Mouse (Mus musculus) gonadal fat pad, adult 2 months (tissue): Measurements from ENCODE around the gene Tgm5. TPM values are rescaled to one million over a fixed set of nuclear protein-coding genes. Genes with fewer than 3 reads are reported as not detected.
"Not testable (repeated sequence)": the region's sequence is repeated elsewhere in the genome, so short reads cannot be mapped to it uniquely, and the experiment has no call there.

ENCODE experiments used
- DNase-seq: peaks from one replicate; pipeline ENCODE4 v3.0.0-alpha.2; 2012; ENCODE audit warnings: low read depth
- polyA plus RNA-seq: library from polyadenylated mRNA; depleted of rRNA; stranded (reverse); fragments of >200 nt; gene quantifications from 2 replicates; pipeline ENCODE4 v1.2.3, GENCODE M21; 2012; rRNA removed

Gene Tgm5
- 0.23 TPM in 1 of 2 replicates, not detected in the other for polyA plus RNA-seq

DNA sequence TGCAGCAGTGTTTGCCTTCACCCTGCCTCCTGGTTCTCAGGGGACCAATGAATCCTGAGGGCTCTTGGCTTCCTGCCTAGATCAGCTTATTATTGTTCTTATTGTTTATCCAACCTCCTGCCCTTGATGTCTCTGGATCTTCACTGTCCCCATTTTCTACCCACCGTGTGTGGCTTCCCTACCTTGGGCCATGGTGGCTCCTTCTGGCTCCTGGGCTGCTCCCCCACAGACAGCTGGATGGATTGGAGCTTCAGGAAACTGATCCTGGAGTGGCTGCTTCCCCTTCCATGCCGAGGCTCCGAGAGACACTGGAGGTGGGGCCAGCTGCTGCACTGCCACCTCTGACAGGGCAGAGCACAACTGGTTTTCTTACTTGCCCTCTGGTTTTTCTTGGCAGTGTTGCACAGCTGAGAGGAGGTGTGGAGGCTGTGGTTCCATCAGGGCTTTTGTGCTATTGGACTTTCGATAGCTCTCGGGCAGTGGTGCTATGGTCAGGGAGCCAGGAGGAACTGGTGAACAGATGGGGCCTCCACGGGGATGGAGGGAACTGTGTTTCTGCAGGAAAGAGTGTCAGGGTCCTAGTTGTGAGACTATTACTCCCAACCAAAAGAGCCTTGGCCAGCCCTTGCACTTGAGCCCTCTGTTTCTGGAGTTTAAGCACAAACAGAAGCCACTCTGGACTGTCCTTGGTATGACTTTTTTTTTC, at the start of gene Tgm5:
TSS of gene Tgm5 (minus strand) at position 362 of the 706 bp plus-strand sequence.
- peak; percentile 44 for DNase-seq

DNA sequence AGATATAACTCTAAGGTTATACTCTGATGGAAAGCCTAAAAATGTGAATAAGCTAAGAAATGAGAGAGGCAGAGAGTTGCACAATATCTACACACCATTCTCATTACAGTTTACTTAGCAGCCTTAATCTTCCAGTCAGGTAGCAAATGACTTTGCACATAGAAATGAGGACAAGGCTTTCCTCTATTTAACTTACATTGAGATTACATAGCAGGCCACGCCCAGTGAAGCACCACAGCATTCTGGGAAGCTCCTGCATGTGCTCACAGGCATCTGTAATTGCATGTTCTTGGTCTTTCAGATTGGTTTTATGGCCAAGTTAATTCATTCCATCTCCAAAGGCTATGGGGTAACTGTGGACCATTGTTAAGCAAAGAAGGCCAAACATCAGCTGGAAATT, 47.2 kb upstream of the Tgm5 start:
- DNase-seq: no peak

DNA sequence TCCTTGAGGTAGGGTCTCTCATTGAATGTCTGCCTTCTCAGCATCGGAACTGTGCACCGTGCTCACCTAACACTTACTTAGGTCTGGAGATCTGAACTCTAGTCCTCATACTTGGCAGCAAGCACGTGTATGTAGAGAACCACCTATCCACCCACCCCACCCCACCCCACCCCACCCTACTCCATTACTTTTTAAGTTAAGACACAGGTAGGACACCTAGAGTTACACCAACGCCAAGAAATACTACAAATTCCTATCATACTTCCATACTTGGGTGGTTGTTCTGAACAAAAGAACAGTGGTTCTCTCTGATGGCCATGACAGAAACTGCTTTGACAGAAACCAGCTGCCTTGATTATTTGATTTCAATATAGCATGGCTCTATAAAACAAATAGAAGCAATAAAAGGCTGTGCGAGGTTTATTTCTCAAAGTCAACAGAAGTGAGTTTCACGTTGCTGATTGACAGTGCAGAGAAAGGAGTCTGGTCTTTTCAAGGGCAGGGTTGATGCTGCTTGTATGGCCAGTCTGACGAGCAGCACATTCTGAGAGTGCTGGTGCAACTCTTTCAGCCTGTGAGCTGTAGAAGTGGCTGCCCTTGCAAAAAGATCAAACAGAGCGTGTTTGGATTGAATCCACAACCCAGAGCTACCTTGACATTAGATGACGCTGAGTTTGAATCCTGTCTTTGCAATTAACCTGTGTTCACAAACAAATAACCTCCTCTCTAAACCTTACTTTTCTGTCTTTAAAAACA, 43.4 kb upstream of the Tgm5 start:
- DNase-seq: no peak

DNA sequence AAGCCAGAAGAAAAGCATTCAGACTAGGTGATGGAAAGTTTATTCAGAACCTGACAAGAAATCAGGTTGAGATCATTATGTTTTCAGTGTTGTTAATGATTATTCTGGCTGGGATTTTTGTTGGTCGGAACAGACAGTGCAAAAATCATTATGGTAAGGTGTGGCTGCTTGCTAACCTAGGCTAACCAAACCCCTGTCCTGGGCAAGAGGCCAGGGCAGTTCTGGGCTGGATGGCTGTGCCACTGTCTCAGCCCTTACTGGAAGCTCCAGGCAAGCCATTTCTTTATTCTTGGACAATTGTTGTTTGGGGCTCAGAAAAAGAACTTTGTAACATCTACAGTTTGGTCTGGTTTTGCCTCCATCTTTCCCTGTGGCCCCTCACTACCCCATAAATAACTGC, 41.9 kb upstream of the Tgm5 start:
- no peak for DNase-seq

DNA sequence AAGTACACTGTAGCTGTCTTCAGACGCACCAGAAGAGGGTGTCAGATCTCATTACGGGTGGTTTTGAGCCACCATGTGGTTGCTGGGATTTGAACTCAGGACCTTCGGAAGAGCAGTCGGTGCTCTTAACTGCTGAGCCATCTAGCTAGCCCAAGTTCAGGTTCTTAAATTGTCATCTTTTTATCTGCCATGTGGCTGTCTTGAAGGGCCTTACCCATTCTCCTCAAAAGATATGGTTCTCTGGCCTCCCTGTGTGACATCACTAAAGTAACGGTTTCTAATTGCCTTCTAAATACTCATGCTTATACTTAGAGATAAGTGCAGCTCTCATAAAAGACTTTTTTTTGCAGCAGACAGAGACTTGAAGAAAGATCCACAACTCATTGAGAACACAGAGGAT, 40.7 kb upstream of the Tgm5 start:
- DNase-seq: not testable (repeated sequence)

DNA sequence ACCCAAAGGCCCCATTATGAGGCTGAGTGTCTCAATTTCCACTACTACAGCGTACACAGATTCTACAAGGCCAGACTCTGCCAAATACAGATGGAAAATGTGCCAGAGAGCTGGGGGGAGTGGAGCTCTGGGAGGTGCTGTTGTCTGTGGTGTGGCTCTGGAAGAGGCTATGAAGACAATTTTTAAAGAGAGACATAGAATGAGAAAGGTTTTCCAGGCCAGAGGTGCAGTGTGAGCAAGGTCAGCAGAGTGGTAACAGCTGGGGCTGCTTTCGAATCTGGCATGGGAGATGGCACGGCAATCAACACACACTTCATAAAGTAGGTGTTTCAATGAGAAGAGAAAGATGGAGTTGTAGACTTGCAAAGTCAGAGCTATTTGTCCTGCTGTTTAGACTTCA, 33.6 kb upstream of the Tgm5 start:
- DNase-seq: no peak

DNA sequence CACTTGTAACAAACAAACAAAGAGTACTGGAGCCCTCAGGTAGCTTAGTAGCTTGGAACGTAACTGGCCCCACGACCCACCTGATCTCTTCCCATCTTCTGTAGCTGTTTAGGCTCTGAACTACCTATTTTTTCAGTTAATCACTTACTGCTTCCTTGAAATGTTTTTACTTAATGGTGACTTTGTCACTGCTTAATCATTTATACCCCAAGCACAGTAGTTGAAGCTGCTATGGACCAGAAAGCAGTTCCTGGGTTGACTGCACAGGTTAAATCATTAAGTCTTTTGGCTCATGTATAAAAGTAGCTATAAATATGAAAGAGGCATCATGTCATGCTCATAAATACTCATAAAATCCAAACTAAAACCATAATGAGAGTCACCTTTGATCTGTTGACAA, 29.8 kb upstream of the Tgm5 start:
- DNase-seq: no peak

DNA sequence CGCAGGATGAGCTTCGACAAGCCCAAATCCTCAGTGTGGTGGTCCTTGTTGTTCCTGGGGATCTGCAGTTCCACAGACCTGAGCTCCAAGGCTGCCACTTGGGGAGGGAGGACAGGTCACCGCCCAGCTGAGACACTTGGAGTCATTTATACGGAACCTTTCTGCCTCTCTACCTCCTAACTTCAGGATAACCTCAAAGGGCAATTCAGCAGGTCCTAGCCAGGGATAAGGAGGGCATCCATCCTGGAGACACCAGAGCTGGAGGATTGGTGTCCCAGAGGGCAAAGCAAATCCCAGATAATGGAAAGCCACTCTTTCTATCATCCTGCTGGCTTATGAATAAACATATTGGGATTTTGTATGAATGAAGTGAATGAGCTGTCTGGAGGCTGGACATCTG, 24.1 kb upstream of the Tgm5 start, which contains the start of gene Tgm7:
TSS of gene Tgm7 (minus strand) at position 101 of the 400 bp plus-strand sequence.
- no peak for DNase-seq

DNA sequence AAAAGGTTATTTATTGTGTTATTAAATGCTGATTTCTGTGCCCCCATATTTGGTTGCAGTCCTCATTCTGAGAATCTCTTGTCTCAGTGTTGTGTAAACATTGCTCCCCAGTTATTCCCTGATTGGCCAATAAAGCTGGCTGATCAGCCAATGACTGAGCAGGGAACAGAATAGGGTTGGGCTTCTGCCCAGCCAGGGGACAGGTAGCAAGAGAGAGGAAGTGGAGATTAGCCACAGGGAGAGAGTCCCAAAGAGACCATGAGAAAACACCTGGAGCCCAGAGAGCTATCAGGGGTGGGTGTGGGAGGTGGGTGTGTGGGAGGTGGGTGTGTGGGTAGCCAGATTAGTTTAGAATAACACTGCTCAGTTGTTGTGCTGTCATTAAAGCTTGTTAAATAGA, 20.3 kb upstream of the Tgm5 start:
- DNase-seq: no peak

DNA sequence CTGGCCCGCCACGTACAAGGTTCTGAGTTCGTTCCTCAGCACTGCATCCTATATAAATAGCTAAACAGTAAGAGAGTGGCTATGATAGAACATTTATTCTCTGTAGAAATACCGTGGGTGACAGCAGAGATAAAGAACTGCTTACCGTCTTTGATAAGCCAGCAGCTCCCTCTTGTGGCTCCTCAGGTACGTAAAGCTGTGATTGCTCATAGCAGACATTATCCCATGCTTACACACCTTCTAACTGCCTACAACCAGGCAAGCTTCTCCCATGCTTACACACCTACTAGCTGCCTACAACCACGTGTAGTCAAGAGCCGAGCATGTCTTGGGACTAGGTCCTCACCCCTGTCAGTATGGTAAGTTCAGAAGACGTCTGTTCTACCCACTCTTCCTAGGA, 16.4 kb upstream of the Tgm5 start:
- no peak for DNase-seq

DNA sequence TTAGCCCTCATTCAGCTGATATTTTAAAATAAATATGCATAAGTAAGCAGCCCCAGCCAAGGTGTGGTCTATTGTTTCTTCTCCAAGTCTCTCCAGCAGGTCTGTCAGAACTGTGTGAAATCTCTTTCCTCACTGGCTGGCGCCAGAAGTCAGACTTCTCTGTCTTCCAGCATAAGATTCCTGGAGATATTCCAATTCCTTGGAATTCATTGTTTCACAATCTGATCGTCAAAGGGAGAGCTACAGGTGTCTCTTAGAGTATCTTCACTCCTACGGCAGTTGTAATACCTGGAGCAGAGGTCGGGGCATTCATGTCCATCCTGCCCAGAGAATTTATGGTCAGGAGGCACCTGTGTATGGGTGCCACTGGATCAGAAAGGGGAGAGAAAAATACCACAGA, 4.1 kb upstream of the Tgm5 start:
- DNase-seq: peak; percentile 87

DNA sequence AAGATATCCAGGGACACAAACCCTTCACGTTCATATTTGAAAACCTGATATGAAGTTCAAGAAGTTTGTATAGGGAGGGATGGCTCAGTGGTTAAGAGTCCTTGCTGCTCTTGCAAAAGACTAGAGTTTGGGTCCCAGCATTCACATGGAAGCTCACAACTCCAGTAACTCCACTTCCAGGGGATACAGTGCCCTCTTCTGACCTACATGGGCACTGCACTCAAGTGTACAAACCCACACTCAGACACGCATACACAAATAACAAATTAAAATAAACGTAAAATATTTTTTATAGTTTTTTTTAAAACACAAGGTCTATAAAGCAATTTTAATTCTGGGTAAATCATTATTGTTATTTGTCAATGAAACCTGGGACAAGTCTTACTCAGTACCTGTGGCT, 2.9 kb upstream of the Tgm5 start:
- no peak for DNase-seq

DNA sequence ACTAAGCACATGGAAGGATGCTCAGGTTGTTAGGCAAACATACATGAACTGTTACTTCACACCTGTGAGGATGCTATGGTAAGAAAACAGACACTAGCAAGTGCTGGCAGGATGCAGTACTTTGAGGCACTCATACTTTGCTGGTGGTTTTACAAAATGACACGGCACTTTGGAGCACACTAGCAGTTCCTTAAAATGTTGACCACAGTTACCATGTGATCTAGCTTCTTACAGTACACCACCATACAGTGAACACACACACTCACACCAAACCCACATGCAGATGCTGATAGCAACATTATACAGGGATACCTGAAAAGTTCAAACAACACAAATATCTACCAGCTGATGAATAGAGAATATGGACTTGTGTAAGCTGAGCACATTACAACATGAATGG, 3.0 kb downstream of the Tgm5 start:
- no peak for DNase-seq

DNA sequence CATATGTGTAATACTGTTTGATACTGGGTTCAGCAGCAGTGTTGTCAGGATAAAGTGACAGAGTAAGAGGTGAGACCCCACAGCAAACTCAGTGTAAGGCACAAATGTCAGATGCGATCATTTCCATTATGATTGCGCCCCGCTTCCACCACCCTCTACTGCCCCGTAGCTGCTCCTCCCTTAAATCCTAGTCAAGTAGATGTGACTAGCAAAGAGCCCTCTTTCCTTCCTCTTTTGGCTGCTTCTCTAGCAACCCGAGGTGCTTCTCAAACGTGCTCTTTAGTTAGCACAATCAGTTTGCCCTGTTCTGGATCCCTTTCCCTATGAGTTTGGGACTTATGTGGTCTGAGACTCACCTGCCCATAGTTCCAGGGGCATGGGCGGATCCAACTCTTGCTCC, 10.9 kb downstream of the Tgm5 start:
- no peak for DNase-seq

DNA sequence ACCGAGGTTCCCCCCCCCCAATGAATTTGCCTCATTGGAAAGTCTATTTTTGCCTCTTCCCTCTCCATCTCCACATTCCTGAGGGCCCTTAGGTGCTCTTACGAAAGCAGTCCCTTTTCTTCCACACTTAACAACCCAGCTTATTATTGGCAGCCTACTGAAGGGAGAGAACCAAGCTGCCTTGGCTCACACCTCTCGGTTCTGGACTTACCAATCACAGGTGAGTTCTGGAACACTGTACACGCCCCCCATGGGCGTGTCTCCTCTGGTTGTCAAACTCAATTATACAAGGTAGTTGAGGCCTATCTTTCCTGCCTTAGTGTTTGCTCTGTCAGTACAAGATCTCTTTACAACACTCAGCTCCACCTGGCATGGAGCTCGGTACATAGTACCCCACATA, 13.8 kb downstream of the Tgm5 start:
- DNase-seq: no peak

DNA sequence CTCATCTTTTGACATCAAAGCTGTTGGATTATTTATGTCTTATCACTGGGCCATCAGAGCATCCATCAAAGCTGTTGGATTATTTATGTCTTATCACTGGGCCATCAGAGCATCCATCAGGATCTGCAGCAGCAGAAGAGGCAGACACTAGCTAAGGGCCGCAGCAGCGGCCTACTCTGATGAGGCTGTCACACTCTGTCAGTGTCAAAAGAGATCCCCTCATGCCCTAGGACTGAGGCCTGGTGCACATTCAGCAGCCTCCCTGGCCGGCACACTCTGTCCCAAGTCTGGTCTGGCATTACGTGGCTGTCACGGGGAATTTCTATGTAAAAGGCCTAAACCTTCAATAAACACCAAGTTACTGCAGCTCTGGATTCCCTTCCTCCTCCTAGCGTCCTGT, 16.1 kb downstream of the Tgm5 start:
- no peak for DNase-seq

DNA sequence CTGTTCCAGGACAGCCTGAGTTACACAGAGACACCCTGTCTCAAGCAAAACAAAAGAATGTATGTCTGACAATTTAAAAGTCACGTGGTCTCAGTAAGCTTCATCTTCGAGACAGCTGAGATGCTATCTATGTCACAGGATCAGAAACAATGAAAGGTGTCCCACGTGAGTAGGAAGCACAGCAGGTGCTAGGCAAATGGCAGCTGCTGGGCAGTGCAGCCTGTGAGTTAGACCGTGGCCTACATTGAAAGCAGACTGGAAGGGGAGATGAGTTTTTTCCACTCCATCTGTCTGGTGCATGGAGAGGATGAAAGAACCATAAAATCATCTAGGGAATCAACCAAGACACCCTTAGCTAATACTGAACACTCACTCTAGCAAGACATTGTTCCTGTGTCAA, 18.5 kb downstream of the Tgm5 start:
- DNase-seq: no peak

DNA sequence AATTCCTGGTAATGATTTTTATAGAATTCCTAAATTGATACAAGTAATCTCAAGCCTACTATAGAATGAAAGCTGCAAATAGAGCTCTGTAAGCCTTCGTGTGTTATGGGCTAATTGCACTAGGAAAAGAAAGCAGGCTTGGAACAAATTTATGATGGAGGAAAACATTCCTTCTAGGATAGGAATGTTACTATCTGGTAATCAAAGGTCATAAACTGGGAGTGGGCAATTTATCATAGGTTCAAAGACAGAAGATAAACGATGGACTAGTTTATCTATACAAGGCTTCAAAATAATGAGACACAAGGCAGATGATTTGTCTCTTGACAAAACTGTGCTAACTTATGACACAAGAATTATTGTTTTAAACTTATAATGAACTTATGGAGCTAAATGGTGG, 24.3 kb downstream of the Tgm5 start:
- no peak for DNase-seq

DNA sequence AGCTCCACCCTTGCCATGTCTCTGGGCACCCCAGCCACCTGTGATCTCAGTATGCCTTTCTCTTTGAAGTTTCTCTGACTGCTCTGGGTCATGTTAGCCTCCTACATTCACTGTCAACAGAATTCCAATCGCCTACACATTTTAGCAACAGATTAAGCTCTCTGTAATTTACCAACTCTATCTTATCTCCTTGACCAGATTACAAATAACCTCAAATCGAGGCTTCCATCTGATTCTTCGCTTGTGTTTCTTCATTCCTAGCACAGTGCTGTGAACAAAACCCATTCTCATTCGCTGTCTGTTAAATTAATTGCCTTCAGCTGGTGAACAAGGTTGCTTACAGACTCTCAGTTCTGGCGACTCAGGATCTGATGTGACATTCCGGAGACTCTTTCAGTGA, 27.6 kb downstream of the Tgm5 start:
- DNase-seq: no peak

DNA sequence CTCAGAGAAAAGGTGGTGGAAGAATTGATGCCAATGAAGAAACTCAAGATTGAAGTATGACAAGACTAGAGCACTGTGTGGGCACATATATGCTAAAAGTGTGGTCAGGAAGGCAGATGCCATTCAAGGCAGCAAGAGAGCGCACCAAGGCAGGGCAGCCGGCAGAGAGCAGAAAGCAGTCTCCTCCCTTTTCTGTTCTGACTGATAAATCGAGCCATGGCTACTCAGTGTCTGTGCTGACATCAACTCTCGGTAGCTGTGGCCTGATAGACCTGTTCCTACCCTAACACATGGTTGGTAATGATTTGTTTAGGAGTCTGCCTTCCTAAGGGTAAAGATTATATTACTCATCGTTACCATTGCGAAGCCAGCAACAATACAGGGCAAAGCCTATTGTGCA, 29.7 kb downstream of the Tgm5 start:
- DNase-seq: no peak

DNA sequence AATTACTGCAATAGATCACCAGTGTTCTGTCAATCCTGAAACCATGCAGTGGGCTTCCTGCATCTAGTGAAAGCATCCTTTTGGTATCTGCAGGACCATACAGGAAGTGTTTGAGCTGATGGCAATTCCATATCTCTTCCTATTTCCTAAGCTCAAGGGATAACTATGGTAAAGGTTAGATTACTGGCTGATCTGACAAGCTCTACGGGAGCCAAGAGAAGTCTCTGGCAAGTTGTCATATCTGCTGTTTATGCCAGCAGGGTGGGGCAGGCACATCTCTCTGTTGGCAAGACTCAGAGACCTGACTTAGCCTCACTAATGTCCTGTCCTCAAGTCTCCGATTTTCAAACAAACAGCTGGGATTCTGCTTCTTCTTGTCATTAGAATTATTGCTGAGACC, 31.6 kb downstream of the Tgm5 start:
- no peak for DNase-seq

DNA sequence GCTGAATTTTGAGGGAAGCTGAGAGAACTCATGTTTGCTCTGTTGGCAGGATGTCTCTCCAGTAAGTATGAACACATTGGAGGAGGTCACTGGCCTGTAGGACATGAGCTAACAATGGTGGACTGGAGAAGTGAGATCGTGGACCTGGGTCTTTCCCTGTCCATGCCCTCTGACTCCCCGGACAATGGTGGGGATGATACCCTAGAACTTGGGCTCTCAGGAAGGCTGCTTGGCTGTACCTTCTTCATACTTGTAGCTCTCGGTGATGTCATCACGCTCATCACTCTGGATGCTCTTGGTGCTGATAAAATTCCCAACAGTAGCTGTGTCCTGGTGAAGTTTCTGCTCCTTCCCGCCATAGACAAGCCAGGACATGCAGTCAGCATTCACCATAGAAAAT, 33.5 kb downstream of the Tgm5 start:
- DNase-seq: no peak

DNA sequence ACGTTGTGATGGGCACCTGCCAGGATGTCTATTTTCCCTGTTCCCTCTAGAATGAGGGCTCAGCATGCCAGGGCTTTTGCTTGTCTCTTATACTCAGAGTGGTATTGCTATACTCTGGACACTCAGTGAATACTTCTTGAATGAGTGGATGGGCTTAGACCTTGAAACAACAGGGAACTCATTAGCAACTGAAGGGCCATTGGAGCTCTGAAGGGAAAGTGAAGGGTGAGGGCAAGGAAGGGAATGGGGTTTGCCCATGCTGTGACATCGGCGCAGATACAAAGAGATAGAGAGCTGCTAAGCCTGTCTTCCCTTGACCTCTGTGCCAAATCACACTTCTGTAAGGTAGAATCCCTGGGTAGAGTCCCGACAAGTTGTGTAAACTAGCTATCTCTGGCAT, 40.0 kb downstream of the Tgm5 start:
- no peak for DNase-seq

DNA sequence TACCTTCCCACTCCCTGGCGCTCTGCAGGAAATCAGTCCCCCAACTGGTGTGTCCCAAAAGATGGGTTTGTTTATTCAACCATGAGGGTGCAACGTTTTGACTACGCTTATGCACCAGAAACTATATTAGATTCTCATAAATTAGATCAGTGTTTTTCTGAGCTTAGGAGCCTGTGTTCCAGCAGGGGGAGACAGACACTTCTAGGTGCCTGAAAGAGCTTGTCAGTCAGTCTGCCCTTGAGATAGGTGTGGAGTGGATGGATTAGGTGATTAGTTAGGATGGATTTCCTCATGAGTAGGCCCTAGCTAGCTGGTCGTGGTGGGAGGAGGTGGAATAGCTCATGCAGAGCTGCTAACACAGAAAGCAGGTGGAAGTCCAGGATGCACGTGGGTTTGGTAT, 44.5 kb downstream of the Tgm5 start:
- no peak for DNase-seq
